Mouse (Mus musculus): ENCODE measurements around the gene Ifitm2.

- TF ChIP-seq CTCF (IDR thresholded peaks at IDR 0.05; ENCODE audit: extremely low read depth, insufficient read depth, low read length) (no peak), POLR2A (IDR thresholded peaks at IDR 0.05; ENCODE audit: extremely low read depth, insufficient read depth, low read length) (no peak)
These were observed 41.6 kb downstream of the Ifitm2 start for GRCm38 (mm10) chr7:140914031-140914690.
